Mouse (Mus musculus): Measurements from ENCODE around the gene 4933406M09Rik. TPM values are rescaled to one million over a fixed set of nuclear protein-coding genes. Genes with fewer than 3 reads are reported as not detected.

The 4933406M09Rik gene
- polyA plus RNA-seq, 1 experiment from 2014 or later: not detected

DNA sequence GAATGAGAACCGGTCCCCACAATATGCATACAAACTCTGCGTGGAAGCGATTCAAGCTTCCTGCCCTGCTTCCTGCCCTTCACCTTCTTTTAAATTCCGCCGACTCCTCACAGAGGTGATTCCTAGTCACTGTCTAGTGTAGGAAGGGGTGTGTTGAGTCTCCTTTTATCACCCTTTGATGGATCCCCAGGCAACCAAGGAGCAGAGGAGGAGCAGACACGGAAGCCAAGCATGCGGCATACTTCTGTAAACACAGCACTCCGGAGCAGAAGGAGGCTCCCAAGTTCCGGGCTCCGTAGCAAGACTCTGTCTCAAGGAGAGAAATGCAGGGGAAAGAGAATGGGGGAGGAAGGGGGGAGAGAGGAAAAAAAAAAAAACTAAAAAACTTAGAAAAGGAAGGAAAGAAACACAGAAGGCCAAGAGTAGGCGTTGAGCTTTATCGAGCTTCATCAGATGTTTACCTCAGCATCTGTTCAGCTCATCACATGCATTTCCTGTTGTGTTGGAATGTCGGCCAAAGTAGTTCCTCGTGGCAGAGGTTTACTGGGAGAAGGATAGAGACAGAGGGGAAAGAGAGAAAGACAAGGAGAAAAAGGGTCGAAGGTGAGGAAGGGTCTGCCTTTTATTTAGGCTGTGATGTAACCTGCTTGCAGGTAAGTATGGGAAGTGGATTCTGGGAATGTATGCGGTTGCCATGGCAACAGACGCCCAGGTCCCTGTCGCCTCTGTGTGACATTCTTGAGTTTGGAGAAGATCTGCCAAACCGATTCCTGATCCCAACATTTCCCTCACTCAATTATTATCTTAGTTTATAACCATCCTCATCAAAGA lies 3.7 kb upstream of the 4933406M09Rik start:
- H3K36me3 ChIP-seq (ENCODE audit: control insufficient read depth, insufficient read depth, low read length): no peaks in the 10 kb centered on the region
- peak overlapping the region; percentile 32 to 42 for H3K4me3 ChIP-seq (ENCODE audit: control insufficient read depth in 1 of 2, insufficient read depth in 1 of 2, low read depth in 1 of 2, low read length in 2 of 2)
- H3K27ac ChIP-seq (replicated peaks in 1 of 2; ENCODE audit: control insufficient read depth in 1 of 2, insufficient read depth in 1 of 2, low read depth in 2 of 2, low read length in 2 of 2): no peak overlapping the region
- no peak for ATAC-seq (ENCODE audit: insufficient number of reproducible peaks, insufficient read depth, low FRiP score, low read depth)
- no peaks in the 10 kb centered on the region for H3K9me3 ChIP-seq (ENCODE audit: control insufficient read depth, low read length)
- H3K9ac ChIP-seq (ENCODE audit: low read length): peak overlapping the region; percentile 56
- peaks cover 5 to 10% of the 10 kb centered on the region in 2 experiments for H3K4me1 ChIP-seq (ENCODE audit: control insufficient read depth in 2 of 2, insufficient read depth in 2 of 2, low read length in 2 of 2)
- H3K4me2 ChIP-seq (ENCODE audit: low read length): peak overlapping the region; percentile 68
- 2% methylated on average over 19 of the region's 19 CpGs for WGBS
- H3K27me3 ChIP-seq (ENCODE audit: control insufficient read depth, insufficient read depth, low read length): no peaks in the 10 kb centered on the region

DNA sequence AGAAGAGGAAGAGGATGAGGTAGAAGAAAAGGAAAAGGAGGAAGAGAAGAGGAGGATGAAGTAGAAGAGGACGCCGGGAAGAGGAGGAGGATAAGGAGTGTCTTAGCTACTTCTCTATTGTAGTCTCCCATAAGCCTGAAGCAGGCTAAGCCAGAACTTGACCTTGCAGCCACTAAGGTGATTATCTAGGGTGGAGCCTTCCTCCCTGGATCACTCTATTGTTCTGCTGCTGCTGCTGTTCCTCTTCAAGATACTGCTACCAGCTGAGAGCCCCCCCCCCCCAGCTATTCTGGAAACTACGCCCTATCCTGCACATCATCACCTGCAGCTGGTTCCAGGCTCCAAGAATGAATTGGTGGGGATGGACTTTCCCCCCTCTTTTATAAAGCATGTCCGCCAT lies 1.2 kb upstream of the 4933406M09Rik start:
- 81% methylated on average over 4 of the region's 4 CpGs for WGBS
- H3K9me3 ChIP-seq (ENCODE audit: control insufficient read depth, low read length): no peaks in the 10 kb centered on the region
- H3K4me3 ChIP-seq (ENCODE audit: control insufficient read depth in 1 of 2, insufficient read depth in 1 of 2, low read depth in 1 of 2, low read length in 2 of 2): no peak overlapping the region
- ATAC-seq (ENCODE audit: insufficient number of reproducible peaks, insufficient read depth, low FRiP score, low read depth): no peak
- no peak overlapping the region for H3K27ac ChIP-seq (replicated peaks in 1 of 2; ENCODE audit: control insufficient read depth in 1 of 2, insufficient read depth in 1 of 2, low read depth in 2 of 2, low read length in 2 of 2)
- peaks cover 5 to 10% of the 10 kb centered on the region in 2 experiments for H3K4me1 ChIP-seq (ENCODE audit: control insufficient read depth in 2 of 2, insufficient read depth in 2 of 2, low read length in 2 of 2)
- no peaks in the 10 kb centered on the region for H3K27me3 ChIP-seq (ENCODE audit: control insufficient read depth, insufficient read depth, low read length)
- no peaks in the 10 kb centered on the region for H3K36me3 ChIP-seq (ENCODE audit: control insufficient read depth, insufficient read depth, low read length)
- no peak overlapping the region for H3K4me2 ChIP-seq (ENCODE audit: low read length)
- no peak overlapping the region for H3K9ac ChIP-seq (ENCODE audit: low read length)

DNA sequence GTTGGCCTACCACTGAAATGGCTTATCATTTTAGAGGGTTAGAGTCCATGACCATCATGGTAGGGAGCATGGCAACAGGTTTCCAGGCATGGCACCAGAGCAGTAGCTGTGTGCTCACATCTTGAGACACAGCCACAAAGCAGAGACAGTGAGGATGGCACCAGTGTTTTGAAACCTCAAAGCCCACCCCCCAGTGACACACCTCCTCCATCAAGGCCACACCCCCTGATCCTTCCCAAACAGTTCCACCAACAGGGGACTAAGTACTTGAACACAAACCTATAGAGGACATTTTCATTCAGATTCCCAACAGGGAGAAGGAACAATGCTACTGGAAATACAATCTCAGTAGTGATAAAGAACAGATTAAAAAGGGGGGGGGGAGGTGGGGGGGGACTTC lies 564 bp upstream of the 4933406M09Rik start:
- no peaks in the 10 kb centered on the region for H3K27me3 ChIP-seq (ENCODE audit: control insufficient read depth, insufficient read depth, low read length)
- H3K4me2 ChIP-seq (ENCODE audit: low read length): no peak overlapping the region
- no peak overlapping the region for H3K9ac ChIP-seq (ENCODE audit: low read length)
- H3K9me3 ChIP-seq (ENCODE audit: control insufficient read depth, low read length): no peaks in the 10 kb centered on the region
- H3K4me3 ChIP-seq (ENCODE audit: control insufficient read depth in 1 of 2, insufficient read depth in 1 of 2, low read depth in 1 of 2, low read length in 2 of 2): no peak overlapping the region
- H3K36me3 ChIP-seq (ENCODE audit: control insufficient read depth, insufficient read depth, low read length): no peaks in the 10 kb centered on the region
- H3K27ac ChIP-seq (replicated peaks in 1 of 2; ENCODE audit: control insufficient read depth in 1 of 2, insufficient read depth in 1 of 2, low read depth in 2 of 2, low read length in 2 of 2): no peak overlapping the region
- peaks cover 5 to 10% of the 10 kb centered on the region in 2 experiments for H3K4me1 ChIP-seq (ENCODE audit: control insufficient read depth in 2 of 2, insufficient read depth in 2 of 2, low read length in 2 of 2)
- ATAC-seq (ENCODE audit: insufficient number of reproducible peaks, insufficient read depth, low FRiP score, low read depth): no peak

DNA sequence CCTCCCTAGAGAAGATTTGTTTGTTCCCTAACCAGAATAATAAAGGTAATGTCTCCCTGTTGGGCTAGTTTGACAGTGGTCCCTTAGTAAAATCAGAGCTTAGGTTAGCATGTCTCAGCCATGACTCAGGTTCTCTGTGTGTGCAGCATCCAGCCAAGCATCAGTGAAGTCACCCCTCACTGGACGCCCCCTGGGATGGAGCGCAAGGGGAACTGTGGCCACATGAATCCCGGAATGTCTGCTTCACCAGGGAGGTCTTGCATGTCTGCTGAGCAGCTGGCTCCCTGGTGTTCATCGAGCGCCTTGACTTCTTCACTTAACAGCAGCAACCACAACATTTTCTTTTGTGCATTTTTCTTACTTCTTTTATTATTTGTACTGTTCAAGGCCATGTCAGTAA lies 8.1 kb downstream of the 4933406M09Rik start:
- H3K4me1 ChIP-seq (ENCODE audit: control insufficient read depth in 2 of 2, insufficient read depth in 2 of 2, low read length in 2 of 2): no peaks in the 10 kb centered on the region
- no peak overlapping the region for H3K27ac ChIP-seq (replicated peaks in 1 of 2; ENCODE audit: control insufficient read depth in 1 of 2, insufficient read depth in 1 of 2, low read depth in 2 of 2, low read length in 2 of 2)
- H3K4me2 ChIP-seq (ENCODE audit: low read length): no peak overlapping the region
- no peak overlapping the region for H3K4me3 ChIP-seq (ENCODE audit: control insufficient read depth in 1 of 2, insufficient read depth in 1 of 2, low read depth in 1 of 2, low read length in 2 of 2)
- H3K36me3 ChIP-seq (ENCODE audit: control insufficient read depth, insufficient read depth, low read length): no peaks in the 10 kb centered on the region
- WGBS: 47% methylated on average over 5 of the region's 5 CpGs
- H3K9me3 ChIP-seq (ENCODE audit: control insufficient read depth, low read length): no peaks in the 10 kb centered on the region
- no peak for ATAC-seq (ENCODE audit: insufficient number of reproducible peaks, insufficient read depth, low FRiP score, low read depth)
- H3K27me3 ChIP-seq (ENCODE audit: control insufficient read depth, insufficient read depth, low read length): no peaks in the 10 kb centered on the region
- no peak overlapping the region for H3K9ac ChIP-seq (ENCODE audit: low read length)

DNA sequence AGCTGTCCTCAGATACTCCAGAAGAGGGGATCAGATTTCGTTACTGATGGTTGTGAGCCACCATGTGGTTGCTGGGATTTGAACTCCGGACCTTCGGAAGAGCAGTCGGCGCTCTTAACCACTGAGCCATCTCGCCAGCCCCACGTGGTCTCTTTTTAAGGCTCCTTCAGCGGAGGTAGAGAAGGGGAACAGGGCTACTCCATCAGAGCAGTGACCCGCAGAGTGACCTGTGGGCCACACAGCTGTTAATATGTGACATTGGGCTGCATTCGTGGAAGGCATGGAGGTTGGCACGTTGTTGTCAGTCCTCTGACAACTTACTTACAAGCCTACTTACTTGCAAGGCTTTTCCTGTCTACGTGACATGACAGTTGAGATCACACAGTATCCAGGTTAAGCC lies 12.5 kb downstream of the 4933406M09Rik start:
- Histone ChIP-seq H3K4me3 (ENCODE audit: control insufficient read depth in 1 of 2, insufficient read depth in 1 of 2, low read depth in 1 of 2, low read length in 2 of 2) (no peak overlapping the region), H3K27ac (replicated peaks in 1 of 2; ENCODE audit: control insufficient read depth in 1 of 2, insufficient read depth in 1 of 2, low read depth in 2 of 2, low read length in 2 of 2) (no peak overlapping the region), H3K27me3 (ENCODE audit: control insufficient read depth, insufficient read depth, low read length) (no peaks in the 10 kb centered on the region), H3K9ac (ENCODE audit: low read length) (no peak overlapping the region), H3K4me1 (ENCODE audit: control insufficient read depth in 2 of 2, insufficient read depth in 2 of 2, low read length in 2 of 2) (no peaks in the 10 kb centered on the region), H3K9me3 (ENCODE audit: control insufficient read depth, low read length) (peaks cover 3% of the 10 kb centered on the region; the same call in 1 of the 2 replicates), H3K4me2 (ENCODE audit: low read length) (no peak overlapping the region), H3K36me3 (ENCODE audit: control insufficient read depth, insufficient read depth, low read length) (no peaks in the 10 kb centered on the region)
- ATAC-seq (ENCODE audit: insufficient number of reproducible peaks, insufficient read depth, low FRiP score, low read depth): no peak
- WGBS: 88% methylated on average over 12 of the region's 12 CpGs

DNA sequence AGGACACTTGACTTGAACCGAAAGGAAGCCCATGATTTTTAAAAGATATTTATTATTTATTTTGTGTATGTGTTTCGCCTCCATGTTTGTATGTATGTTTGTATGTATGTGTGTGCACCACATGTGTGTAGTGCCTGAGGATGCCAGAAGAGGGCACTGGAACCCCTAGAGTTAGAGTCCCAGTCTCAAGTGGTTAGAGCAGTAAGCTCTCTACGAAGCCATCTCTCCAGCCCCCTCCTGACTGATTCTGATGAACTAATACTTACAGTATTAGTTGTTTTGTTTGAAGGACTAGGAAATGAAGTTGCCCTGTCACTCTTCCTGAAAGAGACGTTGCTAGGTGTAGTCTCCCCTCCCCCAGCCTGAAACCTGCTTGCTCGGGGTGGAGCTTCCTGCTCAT lies 14.0 kb downstream of the 4933406M09Rik start:
- WGBS: 62% methylated on average over 5 of the region's 5 CpGs
- Histone ChIP-seq H3K9ac (ENCODE audit: low read length) (no peak overlapping the region), H3K4me3 (ENCODE audit: control insufficient read depth in 1 of 2, insufficient read depth in 1 of 2, low read depth in 1 of 2, low read length in 2 of 2) (no peak overlapping the region), H3K27ac (replicated peaks in 1 of 2; ENCODE audit: control insufficient read depth in 1 of 2, insufficient read depth in 1 of 2, low read depth in 2 of 2, low read length in 2 of 2) (no peak overlapping the region), H3K4me1 (ENCODE audit: control insufficient read depth in 2 of 2, insufficient read depth in 2 of 2, low read length in 2 of 2) (no peaks in the 10 kb centered on the region), H3K27me3 (ENCODE audit: control insufficient read depth, insufficient read depth, low read length) (no peaks in the 10 kb centered on the region), H3K9me3 (ENCODE audit: control insufficient read depth, low read length) (peaks cover 3% of the 10 kb centered on the region; the same call in 1 of the 2 replicates), H3K4me2 (ENCODE audit: low read length) (no peak overlapping the region), H3K36me3 (ENCODE audit: control insufficient read depth, insufficient read depth, low read length) (no peaks in the 10 kb centered on the region)
- ATAC-seq (ENCODE audit: insufficient number of reproducible peaks, insufficient read depth, low FRiP score, low read depth): no peak

DNA sequence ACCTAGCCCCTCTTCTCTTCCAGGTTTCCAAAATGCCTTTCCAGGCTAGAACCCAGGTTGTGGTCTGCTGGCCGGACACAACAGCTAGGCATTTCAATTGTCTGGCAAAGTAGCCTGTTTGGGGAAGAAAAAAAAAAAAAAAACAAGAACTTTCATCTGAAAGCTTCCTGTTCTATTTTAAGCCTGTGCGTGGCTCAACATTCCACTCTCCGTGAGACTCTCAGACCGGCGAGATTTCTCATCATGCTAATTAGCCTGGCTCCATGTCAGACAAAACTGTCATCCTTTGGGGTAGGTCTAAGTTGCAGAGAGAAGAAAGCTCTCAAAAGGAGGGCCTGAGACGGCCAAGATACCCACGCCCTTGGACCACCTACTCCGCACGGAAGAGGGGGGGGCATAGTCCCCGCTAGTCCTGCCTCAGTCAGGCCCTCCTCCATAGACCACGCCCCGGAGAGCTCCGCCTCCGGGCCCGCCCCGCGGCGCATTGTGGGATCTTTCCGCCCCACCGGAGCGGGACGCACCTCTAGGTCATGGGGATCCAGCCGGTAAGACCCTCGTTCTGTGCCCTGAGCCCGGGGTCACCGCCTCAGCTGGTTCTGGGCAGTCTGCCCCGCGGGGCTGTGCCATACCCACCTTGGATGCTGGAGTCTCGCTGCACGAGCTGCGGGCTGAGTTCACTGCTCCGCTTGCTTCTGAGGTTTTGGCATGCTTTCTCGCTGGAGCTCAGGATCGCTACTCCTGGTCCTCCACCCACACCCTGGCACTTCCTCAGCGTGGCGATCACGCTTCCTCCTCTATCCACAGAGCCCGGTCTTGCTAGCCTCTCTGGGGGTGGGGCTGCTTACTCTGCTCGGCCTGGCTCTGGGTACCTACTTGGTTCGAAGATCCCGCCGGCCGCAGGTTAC lies 20.0 kb downstream of the 4933406M09Rik start, which contains the start of gene Cyb5r1:
TSS of gene Cyb5r1 (plus strand) at position 51 of the 905 bp plus-strand sequence.
- peak; percentile 97 for ATAC-seq (ENCODE audit: insufficient number of reproducible peaks, insufficient read depth, low FRiP score, low read depth)
- Histone ChIP-seq H3K9me3 (ENCODE audit: control insufficient read depth, low read length) (no peaks in the 10 kb centered on the region), H3K36me3 (ENCODE audit: control insufficient read depth, insufficient read depth, low read length) (peaks cover 33% of the 10 kb centered on the region), H3K9ac (ENCODE audit: low read length) (peak within 1 kb of the TSS; percentile 86), H3K27ac (replicated peaks in 1 of 2; ENCODE audit: control insufficient read depth in 1 of 2, insufficient read depth in 1 of 2, low read depth in 2 of 2, low read length in 2 of 2) (peak within 1 kb of the TSS; percentile 11 to 71), H3K4me2 (ENCODE audit: low read length) (peak within 1 kb of the TSS; percentile 69), H3K4me1 (ENCODE audit: control insufficient read depth in 2 of 2, insufficient read depth in 2 of 2, low read length in 2 of 2) (peaks cover 2 to 5% of the 10 kb centered on the region in 2 experiments), H3K4me3 (ENCODE audit: control insufficient read depth in 1 of 2, insufficient read depth in 1 of 2, low read depth in 1 of 2, low read length in 2 of 2) (peak within 1 kb of the TSS; percentile 65 to 70), H3K27me3 (ENCODE audit: control insufficient read depth, insufficient read depth, low read length) (no peaks in the 10 kb centered on the region)
- WGBS: under 1% methylated on average over 43 of the region's 43 CpGs
